Mouse (Mus musculus): Measurements from ENCODE around the gene Vac14. TPM values are rescaled to one million over a fixed set of nuclear protein-coding genes. Genes with fewer than 3 reads are reported as not detected.
A peak's percentile ranks its signal among the peaks of the same experiment; 100 is the strongest.

Gene Vac14
- polyA plus RNA-seq, 1 experiment from 2014 or later = 24.1 TPM

DNA sequence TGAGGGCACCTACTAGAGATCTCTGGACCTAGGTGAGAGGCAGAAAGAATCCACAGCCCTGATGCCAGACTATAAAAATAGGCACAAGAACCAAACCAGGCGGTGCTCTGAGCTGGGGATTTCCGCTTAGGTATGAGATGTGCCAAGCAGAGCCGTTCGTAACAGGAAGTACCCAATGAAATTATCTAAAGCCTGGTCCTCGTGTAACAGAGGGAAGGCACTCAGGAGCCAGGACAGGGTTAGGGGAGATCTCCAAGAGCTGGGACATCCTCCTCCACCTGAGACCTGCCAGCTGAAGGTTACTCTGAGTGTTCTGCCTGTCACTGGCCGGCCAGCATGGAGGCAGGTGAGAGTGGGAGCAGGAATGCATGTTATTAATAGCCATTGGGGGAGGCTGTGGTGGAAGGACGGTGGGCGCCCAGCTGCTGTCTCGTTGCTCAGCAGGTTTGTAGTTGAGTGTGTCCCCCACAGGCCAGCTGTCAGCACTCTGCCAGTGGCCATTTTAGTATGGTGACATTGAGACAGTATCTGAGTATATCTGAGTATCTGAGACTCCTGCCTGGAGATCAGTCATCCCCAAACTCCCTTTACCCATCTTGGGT, 85.2 kb downstream of the Vac14 start:
- H3K4me1 ChIP-seq (replicated peaks) = peaks cover 61% of the 10 kb centered on the region
- no peak for ATAC-seq (ENCODE audit: insufficient number of reproducible peaks, low FRiP score)
- no peaks in the 10 kb centered on the region for H3K9me3 ChIP-seq (replicated peaks)
- no peaks in the 10 kb centered on the region for H3K27me3 ChIP-seq (replicated peaks)
- H3K27ac ChIP-seq (ENCODE audit: poor library complexity, severe bottlenecking) = peak overlapping the region; percentile 57
- WGBS = 32% methylated on average over 9 of the region's 9 CpGs
- no peak overlapping the region for H3K4me2 ChIP-seq
- peak overlapping the region; percentile 10; the same call in 1 of the 2 replicates for H3K9ac ChIP-seq
- no peak overlapping the region for H3K4me3 ChIP-seq
- 0 out of 2 replicates have a peak, but pooled peaks cover 3% of the 10 kb centered on the region for H3K36me3 ChIP-seq

DNA sequence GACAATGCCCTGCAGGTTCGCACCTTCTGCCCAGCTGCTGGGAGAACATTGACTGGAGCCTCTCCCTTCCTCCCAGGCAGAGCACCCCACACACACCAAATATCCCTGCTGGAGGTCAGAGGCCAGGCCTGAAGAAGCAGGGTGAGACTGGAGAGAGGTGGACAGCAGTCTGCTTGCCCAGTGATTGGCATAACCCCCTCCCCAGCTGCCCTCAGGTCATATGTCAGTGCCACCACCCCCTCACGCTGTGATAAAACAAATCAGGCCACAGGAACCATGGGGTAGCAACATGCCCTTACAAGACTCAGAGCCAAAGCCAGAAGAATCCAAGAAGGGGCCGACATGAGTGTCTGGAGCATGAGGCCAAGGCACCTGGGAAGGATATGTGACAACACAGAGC, 85.7 kb downstream of the Vac14 start:
- Histone ChIP-seq H3K27me3 (replicated peaks) (no peaks in the 10 kb centered on the region), H3K9ac (no peak overlapping the region), H3K4me3 (no peak overlapping the region), H3K36me3 (0 out of 2 replicates have a peak, but pooled peaks cover 3% of the 10 kb centered on the region), H3K9me3 (replicated peaks) (no peaks in the 10 kb centered on the region), H3K27ac (ENCODE audit: poor library complexity, severe bottlenecking) (peak overlapping the region; percentile 57), H3K4me1 (replicated peaks) (peaks cover 58% of the 10 kb centered on the region), H3K4me2 (no peak overlapping the region)
- WGBS = 70% methylated on average over 3 of the region's 3 CpGs
- ATAC-seq (ENCODE audit: insufficient number of reproducible peaks, low FRiP score) = no peak

DNA sequence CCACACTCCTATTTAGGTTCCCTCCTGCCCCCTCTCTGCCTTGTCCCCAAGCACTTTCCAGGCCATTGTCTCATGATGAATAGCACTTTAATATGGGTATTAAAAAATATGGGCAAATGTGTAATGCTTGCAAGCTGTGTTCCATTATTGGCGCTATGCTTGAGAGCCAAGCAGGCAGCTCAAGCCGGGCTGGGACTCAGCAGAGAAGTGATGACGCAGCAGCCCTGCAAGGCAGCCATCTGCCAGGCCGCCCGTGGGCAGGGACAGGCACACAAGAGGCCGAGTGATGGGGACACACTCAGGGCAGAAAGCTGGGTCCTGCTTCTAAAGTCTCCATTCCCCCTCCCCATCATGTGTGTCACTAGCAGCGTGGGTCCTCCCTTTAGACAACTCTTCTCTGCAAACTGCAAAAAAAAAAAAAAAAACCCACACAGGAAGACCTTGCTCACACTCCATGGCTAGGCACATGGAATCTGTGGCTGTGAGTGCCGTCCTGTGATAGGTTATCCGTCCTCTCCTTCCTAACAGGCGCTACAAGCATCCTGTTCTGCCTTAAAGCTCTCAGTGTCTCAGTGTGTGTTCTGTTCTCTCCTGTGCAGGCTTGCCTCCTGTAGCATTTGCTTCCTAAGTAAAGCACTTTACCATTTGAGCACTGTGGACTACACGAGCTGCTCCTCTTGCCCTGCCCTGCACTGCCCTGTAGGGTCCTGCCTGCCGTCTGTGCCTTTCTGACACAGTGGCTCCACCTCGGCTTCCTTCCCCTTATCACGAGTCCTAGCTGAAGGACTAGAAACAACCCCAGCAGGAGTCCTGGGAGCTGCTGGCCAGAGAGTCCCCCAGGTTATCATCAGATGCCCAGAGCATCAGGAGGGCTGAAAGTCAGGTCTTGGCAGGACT, 87.3 kb downstream of the Vac14 start:
- H3K4me1 ChIP-seq (replicated peaks) = peaks cover 70% of the 10 kb centered on the region
- no peaks in the 10 kb centered on the region for H3K27me3 ChIP-seq (replicated peaks)
- WGBS = 41% methylated on average over 14 of the region's 14 CpGs
- ATAC-seq (ENCODE audit: insufficient number of reproducible peaks, low FRiP score) = peak; percentile 50; the same call in 1 of the 2 replicates
- 0 out of 2 replicates have a peak, but pooled peaks cover 3% of the 10 kb centered on the region for H3K36me3 ChIP-seq
- H3K9me3 ChIP-seq (replicated peaks) = no peaks in the 10 kb centered on the region
- 0 out of 2 replicates have a peak overlapping the region, but pooled peaks have one; percentile 25 for H3K9ac ChIP-seq
- no peak overlapping the region for H3K4me2 ChIP-seq
- H3K4me3 ChIP-seq = no peak overlapping the region
- H3K27ac ChIP-seq (ENCODE audit: poor library complexity, severe bottlenecking) = peak overlapping the region; percentile 45

DNA sequence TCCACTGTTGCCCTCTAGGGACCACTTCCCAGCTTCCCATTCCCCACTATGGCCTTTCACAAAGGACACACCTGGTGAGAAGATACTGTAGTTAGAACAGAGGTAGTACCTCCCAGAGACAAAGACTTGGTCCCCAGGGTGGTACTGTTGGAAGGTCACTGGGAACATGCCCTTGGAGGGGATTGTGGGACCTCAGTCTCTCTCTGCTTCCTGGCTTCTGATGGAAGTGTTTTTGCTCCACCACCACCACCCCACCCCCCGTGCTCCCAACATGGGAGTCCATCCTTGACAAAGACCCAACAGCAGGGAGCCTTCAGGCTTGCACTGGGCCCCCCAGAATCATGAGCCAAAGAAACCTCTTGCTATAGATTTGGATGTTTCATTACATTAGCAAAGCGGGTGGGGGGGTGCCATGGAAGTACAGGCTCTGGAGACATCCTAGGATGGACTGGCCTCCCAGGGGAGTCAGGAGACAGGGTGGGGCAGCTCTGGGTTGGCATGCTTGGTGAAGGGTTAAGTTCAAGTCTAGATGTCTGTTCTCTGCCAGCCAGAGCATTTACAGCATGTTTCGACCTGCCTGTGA, 88.0 kb downstream of the Vac14 start:
- no peak overlapping the region for H3K4me3 ChIP-seq
- WGBS = 86% methylated on average over 3 of the region's 3 CpGs
- 0 out of 2 replicates have a peak, but pooled peaks cover 3% of the 10 kb centered on the region for H3K36me3 ChIP-seq
- no peak for ATAC-seq (ENCODE audit: insufficient number of reproducible peaks, low FRiP score)
- no peaks in the 10 kb centered on the region for H3K27me3 ChIP-seq (replicated peaks)
- no peaks in the 10 kb centered on the region for H3K9me3 ChIP-seq (replicated peaks)
- H3K9ac ChIP-seq = no peak overlapping the region
- H3K4me1 ChIP-seq (replicated peaks) = peaks cover 72% of the 10 kb centered on the region
- H3K4me2 ChIP-seq = no peak overlapping the region
- H3K27ac ChIP-seq (ENCODE audit: poor library complexity, severe bottlenecking) = 0 out of 2 replicates have a peak overlapping the region, but pooled peaks have one; percentile 45

DNA sequence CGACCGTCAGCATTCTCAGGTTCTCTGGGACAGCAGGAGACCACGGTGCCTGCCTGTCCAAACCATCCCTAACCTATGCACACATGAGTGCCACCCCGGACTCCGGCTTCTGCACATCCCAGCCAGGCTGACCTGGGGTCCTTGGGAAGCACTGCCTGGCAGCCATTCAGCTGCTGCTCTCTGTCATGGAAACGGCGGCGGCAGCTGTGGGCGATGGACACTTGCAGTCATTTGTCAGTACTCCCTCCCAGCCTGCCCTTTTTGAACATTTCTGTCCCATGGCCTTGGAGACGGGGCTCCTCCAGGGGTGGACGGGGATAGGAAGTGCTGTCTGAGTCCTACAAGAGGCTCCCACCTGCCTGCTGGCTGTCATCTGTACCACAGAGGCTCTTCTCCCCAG, 90.0 kb downstream of the Vac14 start:
- Histone ChIP-seq H3K9ac (no peak overlapping the region), H3K4me2 (no peak overlapping the region), H3K9me3 (replicated peaks) (no peaks in the 10 kb centered on the region), H3K4me1 (replicated peaks) (peaks cover 73% of the 10 kb centered on the region), H3K36me3 (0 out of 2 replicates have a peak, but pooled peaks cover 3% of the 10 kb centered on the region), H3K4me3 (no peak overlapping the region), H3K27me3 (replicated peaks) (no peaks in the 10 kb centered on the region), H3K27ac (ENCODE audit: poor library complexity, severe bottlenecking) (no peak overlapping the region)
- ATAC-seq (ENCODE audit: insufficient number of reproducible peaks, low FRiP score) = no peak
- WGBS = 85% methylated on average over 11 of the region's 11 CpGs

DNA sequence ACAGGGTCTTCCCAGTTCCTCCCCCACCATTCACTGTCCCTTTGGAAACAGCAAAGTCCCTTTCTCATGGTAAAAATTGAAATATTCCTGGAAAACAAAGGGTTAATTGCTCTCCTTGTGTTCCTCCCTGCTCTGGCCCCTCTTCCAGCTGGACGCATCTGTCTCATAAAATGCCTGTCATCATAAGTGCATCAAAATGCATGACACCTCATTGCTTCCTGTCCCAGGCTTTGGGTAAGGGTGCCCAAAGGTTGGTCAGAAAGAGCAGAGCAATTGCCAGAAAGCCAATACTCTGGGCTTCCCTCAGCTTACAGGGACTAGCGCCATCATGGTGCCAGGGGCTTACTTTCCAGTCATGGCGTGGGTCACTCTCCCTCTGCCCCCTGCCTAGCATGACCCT, 92.2 kb downstream of the Vac14 start:
- Histone ChIP-seq H3K9ac (peak overlapping the region; percentile 52), H3K4me3 (no peak overlapping the region), H3K27me3 (replicated peaks) (no peaks in the 10 kb centered on the region), H3K9me3 (replicated peaks) (no peaks in the 10 kb centered on the region), H3K4me2 (no peak overlapping the region), H3K27ac (ENCODE audit: poor library complexity, severe bottlenecking) (peak overlapping the region; percentile 94), H3K36me3 (peaks cover 8% of the 10 kb centered on the region; the same call in 1 of the 2 replicates), H3K4me1 (replicated peaks) (peaks cover 71% of the 10 kb centered on the region)
- ATAC-seq (ENCODE audit: insufficient number of reproducible peaks, low FRiP score) = no peak
- 57% methylated on average over 3 of the region's 3 CpGs for WGBS

DNA sequence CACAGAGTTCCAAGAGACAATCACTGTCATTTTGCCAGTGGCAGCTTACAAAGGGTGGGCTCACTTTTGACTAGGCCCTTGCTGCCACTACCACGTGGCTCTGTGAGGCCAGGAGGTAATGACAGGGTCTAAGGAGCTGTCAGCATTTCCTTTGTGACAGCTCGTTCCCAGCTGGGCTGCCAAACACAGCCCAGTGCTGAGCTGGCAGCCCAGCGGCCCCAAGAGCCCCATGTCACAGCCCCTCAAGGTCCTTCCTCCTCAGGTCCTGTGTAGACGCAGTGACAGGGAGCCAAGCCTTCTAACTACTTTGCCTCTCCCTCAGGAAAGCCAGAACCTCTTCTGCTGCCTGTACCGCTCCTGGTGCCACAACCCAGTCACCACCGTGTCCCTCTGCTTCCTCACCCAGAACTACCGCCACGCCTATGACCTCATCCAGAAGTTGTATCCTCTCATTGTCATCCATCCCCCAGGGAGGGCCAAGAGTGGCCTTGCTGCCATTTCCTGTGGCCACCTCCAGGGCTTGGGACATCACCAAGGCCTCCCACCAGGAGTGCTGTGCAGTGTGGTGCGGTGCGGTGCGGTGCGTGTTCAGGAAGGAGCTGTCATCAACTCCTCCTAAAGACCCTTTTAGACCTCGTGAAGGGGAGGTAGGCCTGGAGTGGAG, 93.0 kb downstream of the Vac14 start:
- Histone ChIP-seq H3K4me3 (no peak overlapping the region), H3K4me1 (replicated peaks) (peaks cover 71% of the 10 kb centered on the region), H3K4me2 (peak overlapping the region; percentile 15; the same call in 1 of the 2 replicates), H3K27me3 (replicated peaks) (no peaks in the 10 kb centered on the region), H3K27ac (ENCODE audit: poor library complexity, severe bottlenecking) (peak overlapping the region; percentile 94), H3K36me3 (peaks cover 8% of the 10 kb centered on the region; the same call in 1 of the 2 replicates), H3K9ac (peak overlapping the region; percentile 52), H3K9me3 (replicated peaks) (no peaks in the 10 kb centered on the region)
- 24% methylated on average over 13 of the region's 13 CpGs for WGBS
- ATAC-seq (ENCODE audit: insufficient number of reproducible peaks, low FRiP score) = peak; percentile 66

DNA sequence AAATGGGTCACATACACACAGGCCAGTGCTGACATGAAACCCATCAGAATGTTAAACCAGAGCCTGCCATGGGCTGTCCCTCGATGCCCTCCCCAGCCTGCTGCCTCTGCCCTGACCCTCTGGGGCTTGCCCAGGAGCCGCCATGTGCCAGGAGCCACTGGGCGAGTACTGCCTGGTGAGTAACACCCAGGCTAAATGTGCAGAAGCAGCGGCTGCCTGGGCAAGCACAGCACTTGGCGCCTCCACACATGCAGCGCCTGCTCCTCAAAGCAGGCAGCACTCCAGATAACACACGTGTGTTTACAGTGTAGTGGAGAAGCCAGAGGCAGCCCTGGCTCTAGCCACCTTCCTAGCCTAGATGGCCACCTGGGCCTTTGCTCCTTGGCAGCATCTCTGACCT, 94.7 kb downstream of the Vac14 start:
- 0 out of 2 replicates have a peak overlapping the region, but pooled peaks have one; percentile 20 for H3K27ac ChIP-seq (ENCODE audit: poor library complexity, severe bottlenecking)

DNA sequence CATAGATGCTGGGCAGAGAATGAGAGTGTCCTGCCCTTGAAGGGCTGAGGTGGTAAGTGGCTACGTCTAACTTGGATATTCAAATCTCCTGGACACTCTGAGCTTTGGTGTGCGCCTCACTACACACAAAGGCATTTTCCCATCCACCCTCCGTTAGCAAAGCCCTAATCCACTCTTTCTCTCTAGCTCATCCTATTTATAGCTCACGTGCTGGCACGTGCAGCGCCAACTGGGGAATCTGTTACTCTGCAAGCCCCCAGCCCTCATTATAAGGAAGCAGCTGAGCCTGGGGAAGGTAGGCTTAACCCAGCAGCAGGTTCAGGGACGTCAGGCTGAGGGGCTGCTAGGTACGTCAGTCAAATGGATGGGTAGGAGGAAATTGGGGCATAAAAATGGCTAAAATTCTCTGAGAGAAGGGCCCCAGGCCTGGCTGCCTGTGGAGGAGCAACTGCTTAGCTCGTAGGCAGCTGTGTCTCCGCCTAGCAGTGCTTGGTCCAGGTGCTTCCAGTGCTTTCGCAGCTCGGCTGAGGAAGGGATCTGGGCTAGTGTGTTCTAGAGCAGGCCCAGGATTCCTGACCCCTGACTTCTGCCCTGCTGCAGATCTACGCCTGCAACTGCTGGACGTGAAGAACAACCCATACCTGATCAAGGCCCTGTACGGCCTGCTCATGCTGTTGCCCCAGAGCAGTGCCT, 96.6 kb downstream of the Vac14 start:
- H3K4me3 ChIP-seq = no peak overlapping the region
- 59% methylated on average over 15 of the region's 15 CpGs for WGBS
- peak overlapping the region; percentile 88 for H3K27ac ChIP-seq (ENCODE audit: poor library complexity, severe bottlenecking)
- peak overlapping the region; percentile 18; the same call in 1 of the 2 replicates for H3K4me2 ChIP-seq
- H3K36me3 ChIP-seq = peaks cover 5% of the 10 kb centered on the region; the same call in 1 of the 2 replicates
- no peaks in the 10 kb centered on the region for H3K9me3 ChIP-seq (replicated peaks)
- no peaks in the 10 kb centered on the region for H3K27me3 ChIP-seq (replicated peaks)
- H3K9ac ChIP-seq = peak overlapping the region; percentile 66
- peaks cover 96% of the 10 kb centered on the region for H3K4me1 ChIP-seq (replicated peaks)
- ATAC-seq (ENCODE audit: insufficient number of reproducible peaks, low FRiP score) = no peak

More for the DNA sequence above, 94.7 kb downstream of the Vac14 start:
- H3K4me1 ChIP-seq (replicated peaks) = peaks cover 83% of the 10 kb centered on the region
- no peak for ATAC-seq (ENCODE audit: insufficient number of reproducible peaks, low FRiP score)
- H3K9ac ChIP-seq = peak overlapping the region; percentile 29; the same call in 1 of the 2 replicates
- H3K4me3 ChIP-seq = no peak overlapping the region
- no peaks in the 10 kb centered on the region for H3K9me3 ChIP-seq (replicated peaks)
- no peak overlapping the region for H3K4me2 ChIP-seq
- peaks cover 5% of the 10 kb centered on the region; the same call in 1 of the 2 replicates for H3K36me3 ChIP-seq
- H3K27me3 ChIP-seq (replicated peaks) = no peaks in the 10 kb centered on the region
- 57% methylated on average over 7 of the region's 7 CpGs for WGBS

DNA sequence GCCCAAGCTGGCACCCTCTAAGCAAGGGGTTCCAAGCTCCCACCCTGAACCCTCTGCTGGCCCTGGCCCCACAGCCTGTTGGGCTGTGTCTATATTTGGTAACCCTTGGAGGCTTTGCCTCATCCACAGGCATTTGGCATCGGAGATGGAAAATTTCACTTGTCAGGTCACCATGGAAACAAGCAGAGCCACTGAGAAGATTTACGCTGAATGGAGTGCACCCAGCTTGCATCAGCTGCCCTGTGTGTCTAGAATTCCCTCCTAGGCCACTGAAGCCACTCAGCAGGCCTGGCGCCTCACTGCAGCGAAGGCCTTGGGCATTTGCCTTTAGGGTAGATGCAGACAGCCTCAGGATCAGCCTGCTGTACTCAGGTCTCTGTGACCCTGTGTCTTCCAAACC, 97.7 kb downstream of the Vac14 start:
- Histone ChIP-seq H3K4me2 (peak overlapping the region; percentile 18), H3K27ac (ENCODE audit: poor library complexity, severe bottlenecking) (peak overlapping the region; percentile 88), H3K36me3 (peaks cover 5% of the 10 kb centered on the region; the same call in 1 of the 2 replicates), H3K4me3 (no peak overlapping the region), H3K27me3 (replicated peaks) (no peaks in the 10 kb centered on the region), H3K9me3 (replicated peaks) (no peaks in the 10 kb centered on the region), H3K4me1 (replicated peaks) (peaks cover 94% of the 10 kb centered on the region), H3K9ac (peak overlapping the region; percentile 66)
- 52% methylated on average over 4 of the region's 4 CpGs for WGBS
- peak; percentile 49 for ATAC-seq (ENCODE audit: insufficient number of reproducible peaks, low FRiP score)

All from heart, embryonic 12.5 days (tissue).